Mouse (Mus musculus) brown adipose tissue, adult 24 weeks (tissue): ENCODE results near the gene Arhgap31. TPM values are rescaled to one million over a fixed set of nuclear protein-coding genes. Genes with fewer than 3 reads are reported as not detected.
"Not testable (repeated sequence)": the region's sequence is repeated elsewhere in the genome, so short reads cannot be mapped to it uniquely, and the experiment has no call there.

Experiments
- H3K27ac ChIP-seq: fragments of 200-500 bp; replicated peaks from 2 replicates; pipeline ENCODE4 v1.5.1; 2012; ENCODE audit warnings: low read depth, mild to moderate bottlenecking, low read length
- H3K4me1 ChIP-seq: fragments of 200-500 bp; 2 replicates; pipeline ENCODE4 v1.6.1; 2012; ENCODE audit warnings: low read length, mixed read lengths; ENCODE audit not compliant: control insufficient read depth, insufficient read depth, insufficient read length
- H3K4me3 ChIP-seq: fragments of 200-500 bp; 2 replicates; pipeline ENCODE4 v1.5.1; 2012; ENCODE audit warnings: low read depth, mild to moderate bottlenecking, low read length, moderate library complexity; ENCODE audit not compliant: insufficient read depth
- polyA plus RNA-seq: library from polyadenylated mRNA; stranded (reverse); fragments of >200 nt; gene quantifications from 2 replicates; pipeline ENCODE4 v1.2.4, GENCODE M21; 2012; ENCODE audit not compliant: missing spikeins, insufficient read depth, insufficient read length

Arhgap31 gene
- polyA plus RNA-seq, 1 experiment: 7.5 TPM

- H3K27ac ChIP-seq: peak within 1 kb of the TSS; percentile 97
- peak within 1 kb of the TSS; percentile 94 for H3K4me3 ChIP-seq
- no peaks in the 10 kb centered on the region for H3K4me1 ChIP-seq
Observed at GRCm38 (mm10) chr16:38742113-38742658, 29.1 kb upstream of the Arhgap31 start, which contains the start of gene B4galt4. Gene B4galt4, plus strand, starts transcription at chr16:38742264.

- peak overlapping the region; percentile 97 for H3K27ac ChIP-seq
- H3K4me1 ChIP-seq: no peaks in the 10 kb centered on the region
- peak overlapping the region; percentile 94 for H3K4me3 ChIP-seq
Observed at GRCm38 (mm10) chr16:38741204-38741903, 28.3 kb upstream of the Arhgap31 start.

GRCm38 (mm10) chr16:38730921-38731320, 17.8 kb upstream of the Arhgap31 start:
- 0 out of 2 replicates have a peak, but pooled peaks cover 2% of the 10 kb centered on the region for H3K4me1 ChIP-seq
- peak overlapping the region; percentile 80 for H3K27ac ChIP-seq
- no peak overlapping the region for H3K4me3 ChIP-seq

GRCm38 (mm10) chr16:38729610-38730288, 16.7 kb upstream of the Arhgap31 start:
- peak overlapping the region; percentile 89 for H3K27ac ChIP-seq
- 0 out of 2 replicates have a peak, but pooled peaks cover 3% of the 10 kb centered on the region for H3K4me1 ChIP-seq
- H3K4me3 ChIP-seq: peak overlapping the region; percentile 41

GRCm38 (mm10) chr16:38729139-38729538, 16.1 kb upstream of the Arhgap31 start:
- H3K4me1 ChIP-seq: 0 out of 2 replicates have a peak, but pooled peaks cover 3% of the 10 kb centered on the region
- peak overlapping the region; percentile 71 for H3K27ac ChIP-seq
- no peak overlapping the region for H3K4me3 ChIP-seq

- Histone ChIP-seq H3K4me1 (0 out of 2 replicates have a peak, but pooled peaks cover 3% of the 10 kb centered on the region), H3K27ac (no peak overlapping the region), H3K4me3 (no peak overlapping the region)
Observed at GRCm38 (mm10) chr16:38728576-38729132, 15.6 kb upstream of the Arhgap31 start.

GRCm38 (mm10) chr16:38724974-38725373, 11.9 kb upstream of the Arhgap31 start:
- Histone ChIP-seq H3K27ac (peak overlapping the region; percentile 100), H3K4me1 (peaks cover 2% of the 10 kb centered on the region; the same call in 1 of the 2 replicates), H3K4me3 (peak overlapping the region; percentile 68)

GRCm38 (mm10) chr16:38724256-38724655, 11.2 kb upstream of the Arhgap31 start:
- Histone ChIP-seq H3K4me3 (peak overlapping the region; percentile 68), H3K4me1 (peaks cover 2% of the 10 kb centered on the region; the same call in 1 of the 2 replicates), H3K27ac (peak overlapping the region; percentile 100)

- Histone ChIP-seq H3K4me1 (peaks cover 2% of the 10 kb centered on the region; the same call in 1 of the 2 replicates), H3K27ac (no peak overlapping the region), H3K4me3 (no peak overlapping the region)
Observed at GRCm38 (mm10) chr16:38721377-38721776, 8.3 kb upstream of the Arhgap31 start.

GRCm38 (mm10) chr16:38714259-38714526, 1.1 kb upstream of the Arhgap31 start:
- H3K4me1 ChIP-seq: not testable (repeated sequence)
- Histone ChIP-seq H3K4me3 (peak overlapping the region; percentile 52), H3K27ac (peak overlapping the region; percentile 96)

GRCm38 (mm10) chr16:38713404-38714258, 557 bp upstream of the Arhgap31 start:
- H3K27ac ChIP-seq: peak overlapping the region; percentile 97
- H3K4me3 ChIP-seq: peak overlapping the region; percentile 96
- peaks cover 5% of the 10 kb centered on the region for H3K4me1 ChIP-seq

- peak overlapping the region; percentile 97 for H3K27ac ChIP-seq
- H3K4me3 ChIP-seq: peak overlapping the region; percentile 96
- peaks cover 10% of the 10 kb centered on the region for H3K4me1 ChIP-seq
Observed at GRCm38 (mm10) chr16:38712105-38712504, 969 bp downstream of the Arhgap31 start.

GRCm38 (mm10) chr16:38711245-38711644, 1.8 kb downstream of the Arhgap31 start:
- Histone ChIP-seq H3K4me1 (peaks cover 16% of the 10 kb centered on the region), H3K27ac (peak overlapping the region; percentile 77), H3K4me3 (peak overlapping the region; percentile 43)

- Histone ChIP-seq H3K4me3 (peak overlapping the region; percentile 43), H3K4me1 (peaks cover 16% of the 10 kb centered on the region), H3K27ac (peak overlapping the region; percentile 20; the same call in 1 of the 2 replicates)
Observed at GRCm38 (mm10) chr16:38708962-38709520, 4.0 kb downstream of the Arhgap31 start.
